Mouse (Mus musculus) MEL (cell line): ENCODE measurements around the gene Tpcn2. TPM values are rescaled to one million over a fixed set of nuclear protein-coding genes. Genes with fewer than 3 reads are reported as not detected.

ENCODE experiments used
- DNase-seq: peaks from one replicate; pipeline ENCODE4 v3.0.0; 2011; ENCODE audit warnings: low read depth, low spot score
- H3K27ac ChIP-seq: 2 replicates; pipeline ENCODE4 v1.5.1; 2012; ENCODE audit warnings: low read depth, mild to moderate bottlenecking, control low read depth, low read length, moderate library complexity; ENCODE audit not compliant: control insufficient read depth
- H3K27me3 ChIP-seq, 2 experiments: fragments of 150-350 bp in 1 of 2; sonication (generic) in 1 of 2; 2 replicates each; pipeline ENCODE4 v1.6.1; 2012; ENCODE audit warnings: low read length in 2 of 2, mild to moderate bottlenecking in 2 of 2, improper control_type of control experiment in 1 of 2, moderate library complexity in 1 of 2; ENCODE audit not compliant: insufficient read depth in 2 of 2, control insufficient read depth in 1 of 2
- H3K36me3 ChIP-seq, 2 experiments: 2 replicates each; pipeline ENCODE4 v1.6.1; 2012 to 2014; ENCODE audit warnings: low read length in 2 of 2, improper control_type of control experiment in 1 of 2, inconsistent platforms in 1 of 2, mild to moderate bottlenecking in 1 of 2; ENCODE audit not compliant: insufficient read depth in 2 of 2, control insufficient read depth in 1 of 2
- H3K4me1 ChIP-seq, 2 experiments: fragments of 150-350 bp in 1 of 2; sonication (generic) in 1 of 2; 2 replicates each; pipeline ENCODE4 v1.6.1; 2012; ENCODE audit warnings: low read length in 2 of 2, improper control_type of control experiment in 1 of 2, mild to moderate bottlenecking in 1 of 2; ENCODE audit not compliant: insufficient read depth in 2 of 2, control insufficient read depth in 1 of 2
- H3K4me3 ChIP-seq, 2 experiments: fragments of 150-350 bp in 1 of 2; sonication (generic) in 1 of 2; 2 replicates each; pipeline ENCODE4 v1.5.1; 2012; ENCODE audit warnings: low read depth in 2 of 2, low read length in 2 of 2, mild to moderate bottlenecking in 2 of 2, moderate library complexity in 2 of 2, control low read depth in 1 of 2, improper control_type of control experiment in 1 of 2; ENCODE audit not compliant: control insufficient read depth in 1 of 2, insufficient read depth in 1 of 2
- H3K79me2 ChIP-seq: 2 replicates; pipeline ENCODE4 v1.6.1; 2012; ENCODE audit warnings: mild to moderate bottlenecking, low read length, moderate library complexity; ENCODE audit not compliant: control insufficient read depth, poor library complexity, insufficient read depth
- H3K9ac ChIP-seq: 2 replicates; pipeline ENCODE4 v1.6.1; 2012; ENCODE audit warnings: low read depth, mild to moderate bottlenecking, control low read depth, low read length, moderate library complexity; ENCODE audit not compliant: control insufficient read depth, poor library complexity, severe bottlenecking
- H3K9me3 ChIP-seq: fragments of 150-350 bp; sonication (generic); replicated peaks from 2 replicates; pipeline ENCODE4 v1.6.1; 2012; ENCODE audit warnings: mild to moderate bottlenecking, low read length, improper control_type of control experiment, moderate library complexity; ENCODE audit not compliant: insufficient read depth
- CHD2 ChIP-seq: IDR thresholded peaks from 2 replicates; pipeline ENCODE4 v1.6.1; 2011; ENCODE audit warnings: low read length, improper control_type of control experiment
- GABPA ChIP-seq: IDR thresholded peaks from 2 replicates; pipeline ENCODE4 v1.6.1; 2012; ENCODE audit warnings: low read depth, mild to moderate bottlenecking, inconsistent platforms, low read length, improper control_type of control experiment, moderate library complexity
- JUND ChIP-seq: IDR thresholded peaks from 2 replicates; pipeline ENCODE4 v1.6.1; 2011; ENCODE audit warnings: low read depth, mild to moderate bottlenecking, improper control_type of control experiment, low read length
- MAFK ChIP-seq: IDR thresholded peaks from 2 replicates; pipeline ENCODE4 v1.6.1; 2011; ENCODE audit warnings: low read depth, mild to moderate bottlenecking, low read length, improper control_type of control experiment, borderline replicate concordance
- MEF2A ChIP-seq: IDR thresholded peaks from 2 replicates; pipeline ENCODE4 v1.6.1; 2014; ENCODE audit warnings: low read depth, mild to moderate bottlenecking, inconsistent platforms, low read length, improper control_type of control experiment; ENCODE audit not compliant: poor library complexity, insufficient replicate concordance, severe bottlenecking; ENCODE audit errors: extremely low read depth
- MYB ChIP-seq: IDR thresholded peaks from 2 replicates; pipeline ENCODE4 v1.6.1; 2011; ENCODE audit warnings: mild to moderate bottlenecking, low read depth, low read length, improper control_type of control experiment
- POLR2A ChIP-seq, 2 experiments: IDR thresholded peaks; 2 replicates each; pipeline ENCODE4 v1.6.1; 2011 to 2012; ENCODE audit warnings: low read length in 2 of 2, mild to moderate bottlenecking in 2 of 2, control low read depth in 1 of 2, improper control_type of control experiment in 1 of 2, low read depth in 1 of 2, moderate library complexity in 1 of 2; ENCODE audit not compliant: control insufficient read depth in 1 of 2, insufficient read depth in 1 of 2, poor library complexity in 1 of 2
- RAD21 ChIP-seq: IDR thresholded peaks from 2 replicates; pipeline ENCODE4 v1.6.1; 2011; ENCODE audit warnings: mild to moderate bottlenecking, low read depth, low read length, improper control_type of control experiment
- SIN3A ChIP-seq: IDR thresholded peaks from 2 replicates; pipeline ENCODE4 v1.6.1; 2012; ENCODE audit warnings: low read length, improper control_type of control experiment, inconsistent platforms
- TCF12 ChIP-seq: IDR thresholded peaks from 2 replicates; pipeline ENCODE4 v1.6.1; 2014; ENCODE audit warnings: low read depth, mild to moderate bottlenecking, inconsistent platforms, low read length, improper control_type of control experiment, moderate library complexity
- USF1 ChIP-seq: IDR thresholded peaks from 2 replicates; pipeline ENCODE4 v1.6.1; 2014; ENCODE audit warnings: low read depth, mild to moderate bottlenecking, inconsistent platforms, low read length, improper control_type of control experiment, moderate library complexity
- ZMIZ1 ChIP-seq: IDR thresholded peaks from 2 replicates; pipeline ENCODE4 v1.6.1; 2012; ENCODE audit warnings: low read depth, mild to moderate bottlenecking, inconsistent platforms, low read length, improper control_type of control experiment, moderate library complexity
- ZNF384 ChIP-seq: IDR thresholded peaks from 2 replicates; pipeline ENCODE4 v1.6.1; 2012; ENCODE audit warnings: low read depth, mild to moderate bottlenecking, inconsistent platforms, low read length, improper control_type of control experiment
- polyA plus RNA-seq, 2 experiments: library from polyadenylated mRNA; stranded (reverse) in 1 of 2; unstranded in 1 of 2; fragments of >175 nt in 1 of 2; fragments of >200 nt in 1 of 2; gene quantifications; 2 replicates each; pipeline versions ENCODE4 v1.2.1 to v1.2.4; 2012; ENCODE audit warnings: low replicate concordance in 2 of 2, low read depth in 1 of 2; ENCODE audit not compliant: insufficient read length in 2 of 2, insufficient read depth in 1 of 2, missing spikeins in 1 of 2
- total RNA-seq: library from RNA; depleted of rRNA; stranded (reverse); fragments of 300-350 nt; gene quantifications from 2 replicates; pipeline ENCODE4 v1.2.3, GENCODE M21; 2012

Gene Tpcn2
- total and polyA plus RNA-seq, 3 experiments = 6.4 to 10.3 TPM; not detected in 1

- no peak for DNase-seq
- Histone ChIP-seq H3K36me3 (no peaks in the 10 kb centered on the region), H3K79me2 (no peaks in the 10 kb centered on the region), H3K9ac (no peak overlapping the region), H3K4me3 (no peak overlapping the region), H3K4me1 (no peaks in the 10 kb centered on the region)
- TF ChIP-seq ZMIZ1 (no peak), ZNF384 (no peak), MEF2A (no peak)
- TF ChIP-seq, all 39 proteins: peak for 0
- Histone ChIP-seq H3K27me3 (no peaks in the 10 kb centered on the region), H3K9me3 (no peaks in the 10 kb centered on the region), H3K27ac (no peak overlapping the region)
Observed at GRCm38 (mm10) chr7:145307636-145308035, 23.8 kb upstream of the Tpcn2 start.

- no peaks in the 10 kb centered on the region for H3K36me3 ChIP-seq
- no peaks in the 10 kb centered on the region for H3K79me2 ChIP-seq
- TF ChIP-seq USF1 (no peak), TCF12 (no peak), GABPA (no peak), RAD21 (no peak), MYB (no peak), CHD2 (no peak), ZMIZ1 (no peak), JUND (no peak)
- TF ChIP-seq, all 39 proteins: peak for 0
- Histone ChIP-seq H3K4me1 (no peaks in the 10 kb centered on the region), H3K27ac (no peak overlapping the region), H3K9me3 (no peaks in the 10 kb centered on the region), H3K9ac (no peak overlapping the region), H3K4me3 (no peak overlapping the region), H3K27me3 (no peaks in the 10 kb centered on the region)
- DNase-seq = no peak
Observed at GRCm38 (mm10) chr7:145304153-145304552, 20.3 kb upstream of the Tpcn2 start.

- H3K27me3 ChIP-seq = no peaks in the 10 kb centered on the region
- no peak for DNase-seq
Observed at GRCm38 (mm10) chr7:145302488-145303285, 18.9 kb upstream of the Tpcn2 start.

More at GRCm38 (mm10) chr7:145302488-145303285, 18.9 kb upstream of the Tpcn2 start:
- TF ChIP-seq SIN3A (no peak), MAFK (no peak), POLR2A (IDR thresholded peaks at IDR 0.05; ENCODE audit: control insufficient read depth in 1 of 2, insufficient read depth in 1 of 2, low read depth in 1 of 2, low read length in 2 of 2, poor library complexity in 1 of 2) (no peak), MEF2A (no peak)
- no peaks in the 10 kb centered on the region for H3K36me3 ChIP-seq
- no peak overlapping the region for H3K4me3 ChIP-seq
- no peaks in the 10 kb centered on the region for H3K79me2 ChIP-seq
- no peak overlapping the region for H3K27ac ChIP-seq
- H3K4me1 ChIP-seq = no peaks in the 10 kb centered on the region
- H3K9me3 ChIP-seq = no peaks in the 10 kb centered on the region
- H3K9ac ChIP-seq = no peak overlapping the region
